Mouse (Mus musculus) urinary bladder, adult 18-20 months (tissue): ENCODE measurements around the gene Pgpep1.

Source experiments
- DNase-seq, 2 experiments: peaks; one replicate each; pipeline ENCODE4 v3.0.0; 2022; ENCODE audit warnings: low spot score in 2 of 2, mixed read lengths in 2 of 2

Pgpep1 gene

GRCm38 (mm10) chr8:70691230-70691629, 31.0 kb upstream of the Pgpep1 start:
- no peak for DNase-seq

- DNase-seq, result no peak
These were observed 29.8 kb upstream of the Pgpep1 start for GRCm38 (mm10) chr8:70689892-70690390.

GRCm38 (mm10) chr8:70688136-70688535, 27.9 kb upstream of the Pgpep1 start:
- no peak for DNase-seq

- DNase-seq, result no peak
These were observed 27.4 kb upstream of the Pgpep1 start for GRCm38 (mm10) chr8:70687576-70687975.

- no peak for DNase-seq
These were observed 24.1 kb upstream of the Pgpep1 start for GRCm38 (mm10) chr8:70684291-70684690.

- no peak for DNase-seq
These were observed 22.5 kb upstream of the Pgpep1 start for GRCm38 (mm10) chr8:70682692-70683091.

GRCm38 (mm10) chr8:70682193-70682592, 22.0 kb upstream of the Pgpep1 start:
- DNase-seq, result peak; percentile 58 to 81

GRCm38 (mm10) chr8:70681410-70681809, 21.2 kb upstream of the Pgpep1 start:
- DNase-seq, result no peak

- DNase-seq, result no peak
These were observed 19.9 kb upstream of the Pgpep1 start for GRCm38 (mm10) chr8:70680039-70680438.

- DNase-seq, result no peak
These were observed 19.2 kb upstream of the Pgpep1 start for GRCm38 (mm10) chr8:70679404-70679803.

- DNase-seq, result no peak
These were observed 18.5 kb upstream of the Pgpep1 start for GRCm38 (mm10) chr8:70678679-70679078.

GRCm38 (mm10) chr8:70677451-70678080, 17.4 kb upstream of the Pgpep1 start:
- no peak for DNase-seq

- DNase-seq, result no peak
These were observed 15.1 kb upstream of the Pgpep1 start for GRCm38 (mm10) chr8:70675336-70675735.

- DNase-seq, result no peak
These were observed 14.5 kb upstream of the Pgpep1 start for GRCm38 (mm10) chr8:70674716-70675115.

GRCm38 (mm10) chr8:70674109-70674508, 13.9 kb upstream of the Pgpep1 start:
- no peak for DNase-seq

GRCm38 (mm10) chr8:70673079-70673856, 13.1 kb upstream of the Pgpep1 start, which contains the start of gene Lsm4:
Lsm4 (plus strand) TSS chr8:70673248.
- DNase-seq, result peak; percentile 95 to 98

- DNase-seq, result no peak
These were observed 12.3 kb upstream of the Pgpep1 start for GRCm38 (mm10) chr8:70672325-70673078.

- DNase-seq, result peak in 1 of 2 experiments; percentile 58
These were observed 11.6 kb upstream of the Pgpep1 start for GRCm38 (mm10) chr8:70671615-70672324.

GRCm38 (mm10) chr8:70667071-70667470, 6.9 kb upstream of the Pgpep1 start:
- DNase-seq, result no peak

GRCm38 (mm10) chr8:70665599-70665998, 5.4 kb upstream of the Pgpep1 start:
- no peak for DNase-seq

- DNase-seq, result no peak
These were observed 4.4 kb upstream of the Pgpep1 start for GRCm38 (mm10) chr8:70664631-70665030.

- no peak for DNase-seq
These were observed 3.5 kb upstream of the Pgpep1 start for GRCm38 (mm10) chr8:70663691-70664090.
